Mouse (Mus musculus): ENCODE measurements around the gene Ciao1.
A peak's percentile ranks its signal among the peaks of the same experiment; 100 is the strongest.
"Not testable (repeated sequence)": the region's sequence is repeated elsewhere in the genome, so short reads cannot be mapped to it uniquely, and the experiment has no call there.

Ciao1 gene

GRCm38 (mm10) chr2:127247592-127248333, at the start of gene Ciao1, which contains the start of gene Tmem127:
TSS of gene Ciao1 (minus strand) at chr2:127247816.
TSS of gene Tmem127 (plus strand) at chr2:127247908.
- DNase-seq (ENCODE audit: low spot score in 2 of 2), result peak; percentile 91 to 98

- peak in 1 of 2 experiments; percentile 6 for DNase-seq (ENCODE audit: low spot score in 2 of 2)
Measured at GRCm38 (mm10) chr2:127297001-127297805, 49.6 kb upstream of the Ciao1 start.

- DNase-seq (ENCODE audit: low spot score in 2 of 2), result no peak
Measured at GRCm38 (mm10) chr2:127292250-127292649, 44.6 kb upstream of the Ciao1 start.

GRCm38 (mm10) chr2:127278162-127278561, 30.5 kb upstream of the Ciao1 start:
- DNase-seq (ENCODE audit: low spot score in 2 of 2), result no peak

DNA sequence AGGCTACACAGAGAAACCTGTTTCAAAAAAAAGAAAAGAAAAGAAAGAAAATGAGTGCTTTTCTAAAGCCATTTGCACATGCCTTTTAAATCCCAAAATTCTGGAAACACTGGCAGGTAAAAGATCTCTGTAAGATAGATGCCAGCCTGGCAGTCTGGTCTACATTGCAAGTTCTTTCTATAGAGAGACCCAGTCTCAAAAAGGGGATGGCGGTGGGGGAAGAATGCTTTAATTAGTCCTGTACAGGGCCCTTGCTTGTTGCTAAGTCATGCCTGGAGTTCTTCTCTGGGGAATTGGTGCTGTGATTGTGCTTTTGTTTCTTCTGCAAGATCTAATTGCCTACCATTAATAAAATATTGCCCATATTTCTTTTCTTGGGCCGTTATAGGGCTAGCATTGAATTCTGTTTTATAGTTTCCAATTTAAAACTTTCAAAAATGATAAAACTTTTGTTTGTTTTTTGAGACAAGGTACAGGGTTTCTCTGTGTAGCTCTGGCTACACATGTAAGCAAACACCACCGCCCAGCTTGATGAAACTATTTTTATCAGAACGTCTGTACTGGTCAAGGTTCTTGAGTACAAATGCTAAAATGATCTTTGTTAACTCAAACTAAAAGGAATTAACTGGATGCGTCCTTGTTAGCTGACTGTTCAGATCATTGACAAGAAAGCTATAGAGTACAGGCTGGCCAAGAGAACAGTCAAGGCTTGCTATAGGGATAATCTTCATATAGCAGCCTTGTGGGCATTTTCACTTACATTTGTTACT, 28.1 kb upstream of the Ciao1 start:
- no peak for DNase-seq (ENCODE audit: low spot score in 2 of 2)

DNA sequence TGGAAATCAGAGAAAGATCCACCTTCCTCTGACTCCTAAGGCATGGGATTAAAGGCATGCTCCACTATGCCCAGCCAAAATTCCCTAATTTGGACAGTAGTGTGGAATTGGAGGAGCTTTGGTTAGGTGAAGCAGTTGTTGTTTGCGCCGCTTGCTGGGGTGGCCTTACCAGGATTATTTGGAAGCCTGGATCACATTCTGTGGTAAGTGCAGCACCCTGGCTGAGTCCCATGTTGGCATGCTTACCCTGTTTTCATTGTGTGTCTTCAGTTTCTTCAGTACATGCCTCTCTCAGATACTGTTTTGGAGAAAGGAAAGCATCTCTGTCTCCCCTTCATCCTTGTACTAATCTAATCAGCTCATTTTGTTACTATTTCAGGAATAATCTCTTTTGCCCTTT, 27.0 kb upstream of the Ciao1 start:
- DNase-seq (ENCODE audit: low spot score in 2 of 2), result no peak

DNA sequence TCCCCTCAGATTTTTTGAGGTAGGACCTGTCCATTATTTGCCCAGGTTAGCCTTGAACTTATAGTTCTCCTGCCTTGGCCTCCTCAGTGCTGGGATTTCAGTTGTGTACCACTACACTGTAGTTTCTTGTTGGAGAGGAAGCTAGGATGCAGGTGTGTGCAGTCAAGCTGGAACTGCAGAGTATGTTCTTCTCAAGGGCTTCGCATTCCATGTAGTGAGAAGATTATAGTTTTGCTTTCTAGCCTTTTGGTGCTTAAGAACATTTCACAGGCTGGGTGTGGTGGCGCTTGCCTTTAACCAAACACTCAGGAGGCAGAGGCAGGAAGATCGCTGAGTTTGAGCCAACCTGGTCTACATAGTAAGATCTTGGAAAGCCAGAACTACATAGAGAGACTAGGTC, 25.2 kb upstream of the Ciao1 start:
- DNase-seq (ENCODE audit: low spot score in 2 of 2), result no peak

DNA sequence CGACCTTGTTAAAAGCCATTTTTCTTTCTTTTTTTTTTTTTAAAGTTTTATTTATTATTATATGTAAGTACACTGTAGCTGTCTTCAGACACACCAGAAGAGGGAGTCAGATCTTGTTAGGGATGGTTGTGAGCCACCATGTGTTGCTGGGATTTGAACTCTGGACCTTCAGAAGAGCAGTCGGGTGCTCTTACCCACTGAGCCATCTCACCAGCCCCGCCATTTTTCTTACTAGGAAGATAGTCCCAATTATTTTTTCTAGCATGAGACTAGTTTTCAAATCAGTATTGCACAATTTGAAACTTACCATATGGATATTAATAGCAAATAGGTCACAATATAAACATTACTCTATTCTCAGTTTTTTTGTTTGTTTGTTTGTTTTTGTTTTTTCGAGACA, 24.4 kb upstream of the Ciao1 start:
- not testable (repeated sequence) for DNase-seq (ENCODE audit: low spot score in 2 of 2)

DNA sequence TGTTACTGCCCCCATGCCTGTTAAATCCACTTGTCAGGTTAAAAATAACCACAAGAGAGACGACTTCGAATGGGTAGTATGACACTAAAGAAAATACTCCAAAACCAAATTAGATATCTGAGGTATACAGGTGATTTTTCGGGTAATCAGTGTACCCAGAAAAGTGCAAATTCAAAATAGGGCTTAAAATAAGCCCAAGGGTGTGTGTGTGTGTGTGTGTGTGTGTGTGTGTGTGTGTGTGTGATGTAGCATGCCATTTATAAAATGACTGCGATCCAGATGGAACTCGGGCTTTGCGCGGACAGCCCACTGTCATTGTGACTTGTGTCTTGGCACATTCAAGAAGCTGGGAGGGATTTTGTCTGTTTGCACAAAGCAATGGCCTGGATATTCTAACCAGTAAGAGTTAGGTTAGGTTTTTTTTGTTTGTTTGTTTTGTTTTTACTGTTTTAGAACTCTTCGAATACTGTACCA, 23.5 kb upstream of the Ciao1 start:
- no peak for DNase-seq (ENCODE audit: low spot score in 2 of 2)

DNA sequence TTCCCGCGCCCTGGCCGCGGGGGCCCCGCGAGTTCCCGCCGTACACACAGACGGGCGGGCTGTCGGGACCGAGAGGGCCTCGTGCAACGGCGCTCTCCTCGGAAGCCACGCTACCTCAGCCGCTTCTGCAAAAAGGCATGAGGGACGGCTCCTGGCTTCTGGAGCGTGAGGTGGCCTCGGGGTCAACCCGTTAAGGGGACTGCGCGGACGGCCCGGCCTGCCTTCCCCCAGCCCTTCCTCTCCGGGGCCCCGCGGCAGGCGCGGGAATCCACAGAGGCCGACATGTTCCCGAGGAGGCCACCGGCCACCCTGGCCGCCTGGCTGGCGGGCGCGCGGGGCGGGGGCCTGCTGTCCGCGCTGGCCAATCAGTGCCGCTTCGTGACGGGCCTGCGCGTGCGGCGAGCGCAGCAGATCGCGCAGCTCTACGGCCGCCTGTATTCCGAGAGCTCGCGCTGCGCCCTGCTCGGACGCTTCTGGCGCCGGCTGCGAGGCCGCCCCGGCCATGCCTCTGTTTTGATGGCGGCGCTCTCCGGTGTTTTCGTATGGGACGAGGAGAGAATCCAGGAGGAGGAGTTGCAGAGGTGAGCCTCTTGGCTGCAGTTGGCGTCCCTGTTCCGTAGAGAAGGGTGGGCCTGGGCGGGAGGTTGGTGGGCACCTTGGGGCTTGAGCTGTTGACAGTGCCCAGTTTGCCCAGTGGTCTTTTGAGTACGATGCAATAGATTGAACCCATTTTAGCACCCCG, 22.9 kb upstream of the Ciao1 start:
- DNase-seq (ENCODE audit: low spot score in 2 of 2), result peak; percentile 83 to 88

- DNase-seq (ENCODE audit: low spot score in 2 of 2), result peak; percentile 92 to 95
Measured at GRCm38 (mm10) chr2:127269491-127270299, 22.1 kb upstream of the Ciao1 start, which contains the start of gene Stard7. TSS of gene Stard7 (plus strand) at chr2:127270218.

DNA sequence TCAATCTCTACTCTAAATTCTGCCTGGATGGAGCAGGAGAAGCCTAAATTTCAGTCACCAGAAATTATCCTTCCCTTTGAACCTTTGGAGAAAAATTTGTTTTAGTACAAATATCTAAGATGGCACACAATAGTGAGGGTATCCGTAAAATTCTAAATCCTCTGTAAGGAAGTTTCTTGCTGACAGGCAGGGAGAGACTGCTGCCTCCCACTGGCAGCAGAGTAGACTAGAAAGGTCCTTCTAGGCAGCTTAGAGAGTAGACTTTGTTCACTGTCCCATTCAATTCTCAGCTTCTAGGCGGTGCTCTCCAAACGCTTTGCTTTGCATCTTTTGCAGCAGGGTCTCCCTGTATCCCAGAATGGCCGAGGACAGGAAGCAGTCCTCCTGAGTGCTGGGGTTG, 20.2 kb upstream of the Ciao1 start:
- DNase-seq (ENCODE audit: low spot score in 2 of 2), result no peak

DNA sequence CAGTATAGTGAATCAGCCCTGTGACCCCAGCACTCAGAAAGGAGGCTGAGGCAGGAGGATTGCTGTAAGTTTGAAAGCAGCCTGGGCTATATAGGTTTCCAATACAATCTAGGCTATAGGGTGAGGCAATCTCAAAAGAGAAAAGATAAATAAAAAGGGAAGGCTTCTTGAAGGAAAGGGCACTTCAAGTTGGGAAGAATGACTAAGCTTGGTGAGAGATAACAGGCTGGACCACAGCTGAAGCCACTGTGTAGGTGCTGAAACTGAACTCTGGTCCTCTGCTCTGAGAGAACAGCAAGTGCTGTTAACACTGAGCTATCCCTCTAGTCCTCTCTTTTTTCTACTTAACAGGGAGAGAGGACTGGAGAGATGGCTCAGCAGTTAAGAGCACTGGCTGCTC, 14.9 kb upstream of the Ciao1 start:
- no peak for DNase-seq (ENCODE audit: low spot score in 2 of 2)

- no peak for DNase-seq (ENCODE audit: low spot score in 2 of 2)
Measured at GRCm38 (mm10) chr2:127259340-127259739, 11.7 kb upstream of the Ciao1 start.

DNA sequence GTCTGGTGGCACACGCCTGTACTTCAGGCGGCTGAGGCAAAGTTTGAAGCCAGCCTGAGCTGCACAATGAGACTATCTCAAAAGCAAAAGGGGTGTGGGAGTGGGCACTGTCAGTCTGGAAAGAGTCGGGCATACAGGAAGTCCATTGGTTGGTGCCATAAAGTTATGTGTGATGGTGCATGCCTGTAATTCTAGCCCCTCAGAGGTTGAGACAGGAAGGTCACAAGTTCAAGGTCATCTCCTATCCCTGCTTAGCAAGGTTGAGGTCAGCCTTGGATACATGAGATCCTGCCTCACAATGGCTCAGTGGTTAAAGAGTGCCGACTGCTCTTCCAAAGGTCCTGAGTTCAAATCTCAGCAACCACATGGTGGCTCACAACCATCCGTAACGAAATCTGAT, 7.7 kb upstream of the Ciao1 start:
- no peak for DNase-seq (ENCODE audit: low spot score in 2 of 2)

- DNase-seq (ENCODE audit: low spot score in 2 of 2), result no peak
Measured at GRCm38 (mm10) chr2:127254604-127255134, 7.1 kb upstream of the Ciao1 start.

DNA sequence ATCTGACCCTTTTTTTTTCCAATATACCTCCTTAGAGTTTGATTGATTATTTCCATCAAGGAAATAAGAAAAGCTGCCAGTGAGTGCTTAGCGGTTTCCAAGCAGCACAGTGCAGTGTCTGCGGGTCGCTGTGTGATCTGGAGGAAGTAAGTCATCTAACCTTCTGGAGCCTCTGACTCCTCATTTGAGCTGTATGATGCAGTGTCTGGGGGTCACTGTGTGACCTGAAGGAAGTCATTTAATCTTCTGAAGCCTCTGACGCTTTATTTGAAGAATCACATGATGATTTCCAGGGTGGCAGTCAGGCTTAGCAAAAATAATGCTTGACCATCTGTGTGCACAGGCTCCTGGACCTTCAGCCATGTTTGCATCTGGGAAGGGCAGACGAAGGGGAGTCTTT, 5.2 kb upstream of the Ciao1 start:
- DNase-seq (ENCODE audit: low spot score in 2 of 2), result no peak

- DNase-seq (ENCODE audit: low spot score in 2 of 2), result no peak
Measured at GRCm38 (mm10) chr2:127251880-127252527, 4.4 kb upstream of the Ciao1 start.

GRCm38 (mm10) chr2:127251457-127251856, 3.8 kb upstream of the Ciao1 start:
- no peak for DNase-seq (ENCODE audit: low spot score in 2 of 2)
